Mouse (Mus musculus): ENCODE measurements around the gene Ago3.
A peak's percentile ranks its signal among the peaks of the same experiment; 100 is the strongest.

The Ago3 gene

GRCm38 (mm10) chr4:126429347-126430079, at the start of gene Ago3:
Ago3 (minus strand) TSS chr4:126429556.
- peak; percentile 82 to 88 for DNase-seq (ENCODE audit: low spot score in 2 of 2)

- no peak for DNase-seq (ENCODE audit: low spot score in 2 of 2)
Observed at GRCm38 (mm10) chr4:126473031-126473430, 43.7 kb upstream of the Ago3 start.

- no peak for DNase-seq (ENCODE audit: low spot score in 2 of 2)
Observed at GRCm38 (mm10) chr4:126469334-126469733, 40.0 kb upstream of the Ago3 start.

- no peak for DNase-seq (ENCODE audit: low spot score in 2 of 2)
Observed at GRCm38 (mm10) chr4:126468925-126469324, 39.6 kb upstream of the Ago3 start.

- peak; percentile 87 to 93 for DNase-seq (ENCODE audit: low spot score in 2 of 2)
Observed at GRCm38 (mm10) chr4:126468285-126468901, 39.0 kb upstream of the Ago3 start, which contains the start of gene Ago1. Ago1 (minus strand) TSS chr4:126468583.

GRCm38 (mm10) chr4:126467721-126468284, 38.4 kb upstream of the Ago3 start:
- peak; percentile 27 to 42 for DNase-seq (ENCODE audit: low spot score in 2 of 2)

GRCm38 (mm10) chr4:126466251-126466750, 36.9 kb upstream of the Ago3 start:
- DNase-seq (ENCODE audit: low spot score in 2 of 2) = no peak

GRCm38 (mm10) chr4:126465843-126466242, 36.5 kb upstream of the Ago3 start:
- no peak for DNase-seq (ENCODE audit: low spot score in 2 of 2)

- DNase-seq (ENCODE audit: low spot score in 2 of 2) = no peak
Observed at GRCm38 (mm10) chr4:126464892-126465235, 35.5 kb upstream of the Ago3 start.

GRCm38 (mm10) chr4:126464189-126464891, 35.0 kb upstream of the Ago3 start:
- DNase-seq (ENCODE audit: low spot score in 2 of 2) = no peak

GRCm38 (mm10) chr4:126455441-126455840, 26.1 kb upstream of the Ago3 start:
- no peak for DNase-seq (ENCODE audit: low spot score in 2 of 2)

GRCm38 (mm10) chr4:126454547-126455254, 25.3 kb upstream of the Ago3 start:
- no peak for DNase-seq (ENCODE audit: low spot score in 2 of 2)

GRCm38 (mm10) chr4:126450268-126450667, 20.9 kb upstream of the Ago3 start:
- no peak for DNase-seq (ENCODE audit: low spot score in 2 of 2)

GRCm38 (mm10) chr4:126447126-126447525, 17.8 kb upstream of the Ago3 start:
- no peak for DNase-seq (ENCODE audit: low spot score in 2 of 2)

GRCm38 (mm10) chr4:126444528-126444927, 15.2 kb upstream of the Ago3 start:
- DNase-seq (ENCODE audit: low spot score in 2 of 2) = no peak

GRCm38 (mm10) chr4:126438261-126438660, 8.9 kb upstream of the Ago3 start:
- DNase-seq (ENCODE audit: low spot score in 2 of 2) = no peak

GRCm38 (mm10) chr4:126436268-126436667, 6.9 kb upstream of the Ago3 start:
- no peak for DNase-seq (ENCODE audit: low spot score in 2 of 2)

- DNase-seq (ENCODE audit: low spot score in 2 of 2) = no peak
Observed at GRCm38 (mm10) chr4:126434094-126434493, 4.7 kb upstream of the Ago3 start.

GRCm38 (mm10) chr4:126433175-126433574, 3.8 kb upstream of the Ago3 start:
- no peak for DNase-seq (ENCODE audit: low spot score in 2 of 2)

- no peak for DNase-seq (ENCODE audit: low spot score in 2 of 2)
Observed at GRCm38 (mm10) chr4:126431746-126432145, 2.4 kb upstream of the Ago3 start.

GRCm38 (mm10) chr4:126428682-126429346, 542 bp downstream of the Ago3 start:
- peak in 1 of 2 experiments; percentile 10 for DNase-seq (ENCODE audit: low spot score in 2 of 2)
